Mouse (Mus musculus): ENCODE results near the gene Cacna2d3. TPM values are rescaled to one million over a fixed set of nuclear protein-coding genes. Genes with fewer than 3 reads are reported as not detected.

Cacna2d3 gene
- total and polyA plus RNA-seq, 3 experiments, result not detected

GRCm38 (mm10) chr14:29031858-29032395, 689.7 kb downstream of the Cacna2d3 start:
- no peaks in the 10 kb centered on the region for H3K4me1 ChIP-seq (ENCODE audit: control insufficient read depth in 1 of 2, insufficient read depth in 2 of 2, low read length in 2 of 2)
- H3K9ac ChIP-seq (ENCODE audit: control insufficient read depth, low read depth, low read length, poor library complexity, severe bottlenecking), result no peak overlapping the region
- H3K4me3 ChIP-seq (ENCODE audit: control insufficient read depth in 1 of 2, insufficient read depth in 1 of 2, low read depth in 2 of 2, low read length in 2 of 2), result no peak overlapping the region
- no peaks in the 10 kb centered on the region for H3K79me2 ChIP-seq (ENCODE audit: control insufficient read depth, insufficient read depth, low read length, poor library complexity)
- TF ChIP-seq POLR2AphosphoS2 (IDR thresholded peaks at IDR 0.05; ENCODE audit: low read length), result no peak
- TF ChIP-seq CHD2 (IDR thresholded peaks at IDR 0.05; ENCODE audit: low read length), result no peak
- TF ChIP-seq SMC3 (IDR thresholded peaks at IDR 0.05; ENCODE audit: low read depth, low read length), result no peak
- no peak for TF ChIP-seq MEF2A (IDR thresholded peaks at IDR 0.05; ENCODE audit: extremely low read depth, insufficient replicate concordance, low read depth, low read length, poor library complexity, severe bottlenecking)
- no peak for TF ChIP-seq JUND (IDR thresholded peaks at IDR 0.05; ENCODE audit: low read depth, low read length)
- TF ChIP-seq TCF12 (IDR thresholded peaks at IDR 0.05; ENCODE audit: low read depth, low read length), result no peak
- TF ChIP-seq GATA1 (IDR thresholded peaks at IDR 0.05; ENCODE audit: low read depth, low read length), result no peak
- no peak for TF ChIP-seq TBP (IDR thresholded peaks at IDR 0.05; ENCODE audit: low read depth, low read length)
- TF ChIP-seq MXI1 (IDR thresholded peaks at IDR 0.05; ENCODE audit: low read depth, low read length), result no peak
- TF ChIP-seq MAZ (IDR thresholded peaks at IDR 0.05; ENCODE audit: low read depth, low read length), result no peak
- no peak for TF ChIP-seq MYC (IDR thresholded peaks at IDR 0.05; ENCODE audit: low read depth, low read length)
- H3K27me3 ChIP-seq (ENCODE audit: control insufficient read depth in 1 of 2, insufficient read depth in 2 of 2, low read length in 2 of 2), result no peaks in the 10 kb centered on the region
- no peaks in the 10 kb centered on the region for H3K9me3 ChIP-seq (replicated peaks; ENCODE audit: insufficient read depth, low read length)
- no peak overlapping the region for H3K27ac ChIP-seq (ENCODE audit: control insufficient read depth, low read depth, low read length)
- DNase-seq (ENCODE audit: low read depth, low spot score), result no peak
- H3K36me3 ChIP-seq (ENCODE audit: control insufficient read depth in 1 of 2, insufficient read depth in 2 of 2, low read length in 2 of 2), result no peaks in the 10 kb centered on the region

- no peak for DNase-seq (ENCODE audit: low read depth, low spot score)
- TF ChIP-seq HCFC1 (IDR thresholded peaks at IDR 0.05; ENCODE audit: low read depth, low read length) (no peak), MAFK (IDR thresholded peaks at IDR 0.05; ENCODE audit: borderline replicate concordance, low read depth, low read length) (no peak), TAL1 (IDR thresholded peaks at IDR 0.05; ENCODE audit: low read length) (no peak)
- no peaks in the 10 kb centered on the region for H3K9me3 ChIP-seq (replicated peaks; ENCODE audit: insufficient read depth, low read length)
- no peaks in the 10 kb centered on the region for H3K4me1 ChIP-seq (ENCODE audit: control insufficient read depth in 1 of 2, insufficient read depth in 2 of 2, low read length in 2 of 2)
- H3K9ac ChIP-seq (ENCODE audit: control insufficient read depth, low read depth, low read length, poor library complexity, severe bottlenecking), result no peak overlapping the region
- H3K36me3 ChIP-seq (ENCODE audit: control insufficient read depth in 1 of 2, insufficient read depth in 2 of 2, low read length in 2 of 2), result no peaks in the 10 kb centered on the region
- no peaks in the 10 kb centered on the region for H3K79me2 ChIP-seq (ENCODE audit: control insufficient read depth, insufficient read depth, low read length, poor library complexity)
- H3K27me3 ChIP-seq (ENCODE audit: control insufficient read depth in 1 of 2, insufficient read depth in 2 of 2, low read length in 2 of 2), result no peaks in the 10 kb centered on the region
- no peak overlapping the region for H3K4me3 ChIP-seq (ENCODE audit: control insufficient read depth in 1 of 2, insufficient read depth in 1 of 2, low read depth in 2 of 2, low read length in 2 of 2)
- H3K27ac ChIP-seq (ENCODE audit: control insufficient read depth, low read depth, low read length), result no peak overlapping the region
These were observed 691.1 kb downstream of the Cacna2d3 start for GRCm38 (mm10) chr14:29030519-29030918.

- H3K9me3 ChIP-seq (replicated peaks; ENCODE audit: insufficient read depth, low read length), result no peaks in the 10 kb centered on the region
- no peak overlapping the region for H3K4me3 ChIP-seq (ENCODE audit: control insufficient read depth in 1 of 2, insufficient read depth in 1 of 2, low read depth in 2 of 2, low read length in 2 of 2)
- no peak for DNase-seq (ENCODE audit: low read depth, low spot score)
- TF ChIP-seq SIN3A (IDR thresholded peaks at IDR 0.05; ENCODE audit: low read length) (no peak), GATA1 (IDR thresholded peaks at IDR 0.05; ENCODE audit: low read depth, low read length) (no peak), POLR2AphosphoS2 (IDR thresholded peaks at IDR 0.05; ENCODE audit: low read length) (no peak), CTCF (IDR thresholded peaks at IDR 0.05 in 2 of 3, conservative IDR thresholded peaks at IDR 0.05 in 1 of 3; ENCODE audit: control insufficient read depth in 1 of 3, insufficient read depth in 1 of 3, low read depth in 2 of 3, low read length in 3 of 3, poor library complexity in 1 of 3, severe bottlenecking in 1 of 3) (no peak), TAL1 (IDR thresholded peaks at IDR 0.05; ENCODE audit: low read length) (no peak), CHD2 (IDR thresholded peaks at IDR 0.05; ENCODE audit: low read length) (no peak), TCF12 (IDR thresholded peaks at IDR 0.05; ENCODE audit: low read depth, low read length) (no peak), MYC (IDR thresholded peaks at IDR 0.05; ENCODE audit: low read depth, low read length) (no peak), ZNF384 (IDR thresholded peaks at IDR 0.05; ENCODE audit: low read depth, low read length) (no peak)
- no peak overlapping the region for H3K27ac ChIP-seq (ENCODE audit: control insufficient read depth, low read depth, low read length)
- H3K9ac ChIP-seq (ENCODE audit: control insufficient read depth, low read depth, low read length, poor library complexity, severe bottlenecking), result no peak overlapping the region
- H3K27me3 ChIP-seq (ENCODE audit: control insufficient read depth in 1 of 2, insufficient read depth in 2 of 2, low read length in 2 of 2), result no peaks in the 10 kb centered on the region
- H3K4me1 ChIP-seq (ENCODE audit: control insufficient read depth in 1 of 2, insufficient read depth in 2 of 2, low read length in 2 of 2), result no peaks in the 10 kb centered on the region
- H3K79me2 ChIP-seq (ENCODE audit: control insufficient read depth, insufficient read depth, low read length, poor library complexity), result no peaks in the 10 kb centered on the region
- no peaks in the 10 kb centered on the region for H3K36me3 ChIP-seq (ENCODE audit: control insufficient read depth in 1 of 2, insufficient read depth in 2 of 2, low read length in 2 of 2)
These were observed 691.7 kb downstream of the Cacna2d3 start for GRCm38 (mm10) chr14:29029896-29030420.

Measured in MEL (cell line).